Mouse (Mus musculus): ENCODE measurements around the gene Gsc2. TPM values are rescaled to one million over a fixed set of nuclear protein-coding genes. Genes with fewer than 3 reads are reported as not detected.
"Not testable (repeated sequence)": the region's sequence is repeated elsewhere in the genome, so short reads cannot be mapped to it uniquely, and the experiment has no call there.

The Gsc2 gene
- polyA plus RNA-seq (2015; fragmentation: Nextera tagmentation; extraction: Ambion mirVana): 0.13 TPM in 1 of 2 replicates, not detected in the other

- Histone ChIP-seq H3K27me3 (peaks cover 79% of the 10 kb centered on the region), H3K36me3 (no peaks in the 10 kb centered on the region), H3K4me1 (peaks cover 24% of the 10 kb centered on the region), H3K9me3 (no peaks in the 10 kb centered on the region), H3K4me2 (replicated peaks) (peak within 1 kb of the TSS; percentile 72), H3K27ac (no peak within 1 kb of the TSS), H3K4me3 (peak within 1 kb of the TSS; percentile 45), H3K9ac (peak within 1 kb of the TSS; percentile 60)
- WGBS: under 1% methylated on average over 106 of the region's 106 CpGs
- no peak for ATAC-seq (ENCODE audit: low FRiP score, low read depth)
Observed at GRCm38 (mm10) chr16:17914307-17915249, at the start of gene Gsc2. TSS of gene Gsc2 (minus strand) at chr16:17915059.

GRCm38 (mm10) chr16:17962091-17962490, 47.2 kb upstream of the Gsc2 start:
- ATAC-seq (ENCODE audit: low FRiP score, low read depth): no peak
- no peak overlapping the region for H3K4me3 ChIP-seq
- H3K4me1 ChIP-seq: no peaks in the 10 kb centered on the region
- no peaks in the 10 kb centered on the region for H3K27me3 ChIP-seq
- no peak overlapping the region for H3K9ac ChIP-seq
- no peak overlapping the region for H3K4me2 ChIP-seq (replicated peaks)
- H3K36me3 ChIP-seq: no peaks in the 10 kb centered on the region
- no peak overlapping the region for H3K27ac ChIP-seq
- H3K9me3 ChIP-seq: no peaks in the 10 kb centered on the region
- 74% methylated on average over 7 of the region's 7 CpGs for WGBS

GRCm38 (mm10) chr16:17956052-17956638, 41.3 kb upstream of the Gsc2 start:
- not testable (repeated sequence) for H3K36me3 ChIP-seq; H3K4me1 ChIP-seq; ATAC-seq (ENCODE audit: low FRiP score, low read depth); H3K4me2 ChIP-seq (replicated peaks); H3K9me3 ChIP-seq; H3K27me3 ChIP-seq; H3K27ac ChIP-seq; H3K9ac ChIP-seq; H3K4me3 ChIP-seq
- 95% methylated on average over 17 of the region's 17 CpGs for WGBS

GRCm38 (mm10) chr16:17951618-17952017, 36.8 kb upstream of the Gsc2 start:
- no peak overlapping the region for H3K4me3 ChIP-seq
- H3K9ac ChIP-seq: no peak overlapping the region
- H3K4me1 ChIP-seq: peaks cover 8% of the 10 kb centered on the region; the same call in 1 of the 2 replicates
- H3K27ac ChIP-seq: no peak overlapping the region
- H3K4me2 ChIP-seq (replicated peaks): no peak overlapping the region
- no peaks in the 10 kb centered on the region for H3K9me3 ChIP-seq
- H3K36me3 ChIP-seq: no peaks in the 10 kb centered on the region
- no peaks in the 10 kb centered on the region for H3K27me3 ChIP-seq
- no peak for ATAC-seq (ENCODE audit: low FRiP score, low read depth)
- 90% methylated on average over 4 of the region's 4 CpGs for WGBS

GRCm38 (mm10) chr16:17950068-17950467, 35.2 kb upstream of the Gsc2 start:
- Histone ChIP-seq H3K27ac (no peak overlapping the region), H3K9me3 (no peaks in the 10 kb centered on the region), H3K4me3 (no peak overlapping the region), H3K4me2 (replicated peaks) (no peak overlapping the region), H3K27me3 (no peaks in the 10 kb centered on the region), H3K4me1 (peaks cover 8% of the 10 kb centered on the region; the same call in 1 of the 2 replicates), H3K9ac (no peak overlapping the region), H3K36me3 (no peaks in the 10 kb centered on the region)
- 71% methylated on average over 4 of the region's 4 CpGs for WGBS
- no peak for ATAC-seq (ENCODE audit: low FRiP score, low read depth)

GRCm38 (mm10) chr16:17949421-17949877, 34.6 kb upstream of the Gsc2 start:
- H3K27ac ChIP-seq: no peak overlapping the region
- H3K9ac ChIP-seq: no peak overlapping the region
- H3K4me3 ChIP-seq: no peak overlapping the region
- ATAC-seq (ENCODE audit: low FRiP score, low read depth): no peak
- no peak overlapping the region for H3K4me2 ChIP-seq (replicated peaks)
- H3K4me1 ChIP-seq: peaks cover 8% of the 10 kb centered on the region; the same call in 1 of the 2 replicates
- WGBS: 39% methylated on average over 2 of the region's 2 CpGs
- H3K27me3 ChIP-seq: no peaks in the 10 kb centered on the region
- H3K36me3 ChIP-seq: no peaks in the 10 kb centered on the region
- no peaks in the 10 kb centered on the region for H3K9me3 ChIP-seq

GRCm38 (mm10) chr16:17945081-17945831, 30.4 kb upstream of the Gsc2 start:
- H3K27ac ChIP-seq: no peak overlapping the region
- no peak overlapping the region for H3K9ac ChIP-seq
- H3K4me3 ChIP-seq: no peak overlapping the region
- H3K9me3 ChIP-seq: no peaks in the 10 kb centered on the region
- H3K36me3 ChIP-seq: no peaks in the 10 kb centered on the region
- no peak for ATAC-seq (ENCODE audit: low FRiP score, low read depth)
- no peaks in the 10 kb centered on the region for H3K27me3 ChIP-seq
- 59% methylated on average over 7 of the region's 7 CpGs for WGBS
- no peak overlapping the region for H3K4me2 ChIP-seq (replicated peaks)
- peaks cover 3% of the 10 kb centered on the region; the same call in 1 of the 2 replicates for H3K4me1 ChIP-seq

GRCm38 (mm10) chr16:17943466-17943865, 28.6 kb upstream of the Gsc2 start:
- ATAC-seq (ENCODE audit: low FRiP score, low read depth): no peak
- Histone ChIP-seq H3K9me3 (no peaks in the 10 kb centered on the region), H3K27ac (no peak overlapping the region), H3K27me3 (0 out of 2 replicates have a peak, but pooled peaks cover under 1% of the 10 kb centered on the region), H3K4me1 (no peaks in the 10 kb centered on the region), H3K4me3 (no peak overlapping the region), H3K36me3 (no peaks in the 10 kb centered on the region), H3K4me2 (replicated peaks) (no peak overlapping the region), H3K9ac (no peak overlapping the region)
- 65% methylated on average over 8 of the region's 8 CpGs for WGBS

GRCm38 (mm10) chr16:17939255-17939751, 24.4 kb upstream of the Gsc2 start:
- H3K27ac ChIP-seq: no peak overlapping the region
- no peak overlapping the region for H3K9ac ChIP-seq
- ATAC-seq (ENCODE audit: low FRiP score, low read depth): no peak
- peaks cover 24% of the 10 kb centered on the region for H3K27me3 ChIP-seq
- H3K9me3 ChIP-seq: no peaks in the 10 kb centered on the region
- no peak overlapping the region for H3K4me3 ChIP-seq
- H3K4me2 ChIP-seq (replicated peaks): no peak overlapping the region
- no peaks in the 10 kb centered on the region for H3K36me3 ChIP-seq
- WGBS: 65% methylated on average over 9 of the region's 9 CpGs
- no peaks in the 10 kb centered on the region for H3K4me1 ChIP-seq

- peak; percentile 69; the same call in 1 of the 2 replicates for ATAC-seq (ENCODE audit: low FRiP score, low read depth)
- H3K27me3 ChIP-seq: peaks cover 24% of the 10 kb centered on the region
- H3K4me3 ChIP-seq: no peak overlapping the region
- no peaks in the 10 kb centered on the region for H3K4me1 ChIP-seq
- WGBS: 11% methylated on average over 7 of the region's 7 CpGs
- no peak overlapping the region for H3K9ac ChIP-seq
- no peak overlapping the region for H3K27ac ChIP-seq
- H3K4me2 ChIP-seq (replicated peaks): no peak overlapping the region
- H3K36me3 ChIP-seq: no peaks in the 10 kb centered on the region
- no peaks in the 10 kb centered on the region for H3K9me3 ChIP-seq
Observed at GRCm38 (mm10) chr16:17938821-17939220, 24.0 kb upstream of the Gsc2 start.

- no peak overlapping the region for H3K4me3 ChIP-seq
- peaks cover 24% of the 10 kb centered on the region for H3K27me3 ChIP-seq
- H3K4me2 ChIP-seq (replicated peaks): no peak overlapping the region
- no peaks in the 10 kb centered on the region for H3K4me1 ChIP-seq
- no peaks in the 10 kb centered on the region for H3K9me3 ChIP-seq
- no peak overlapping the region for H3K27ac ChIP-seq
- ATAC-seq (ENCODE audit: low FRiP score, low read depth): no peak
- H3K9ac ChIP-seq: no peak overlapping the region
- WGBS: 79% methylated on average over 7 of the region's 7 CpGs
- H3K36me3 ChIP-seq: no peaks in the 10 kb centered on the region
Observed at GRCm38 (mm10) chr16:17938187-17938586, 23.3 kb upstream of the Gsc2 start.

Data from limb, embryonic 13.5 days (tissue).